Mouse (Mus musculus): ENCODE results near the gene Gstt3.

- TF ChIP-seq CTCF (IDR thresholded peaks at IDR 0.05; ENCODE audit: low read depth, low read length) (no peak), POLR2A (IDR thresholded peaks at IDR 0.05; ENCODE audit: insufficient read depth, low read length) (no peak), EP300 (IDR thresholded peaks at IDR 0.05; ENCODE audit: insufficient read depth, low read depth, low read length) (no peak)
Observed at GRCm38 (mm10) chr10:75804217-75804616, 23.0 kb upstream of the Gstt3 start.
